Mouse (Mus musculus) megakaryocyte-erythroid progenitor cell, adult 5-6 weeks (primary cell): ENCODE data around the gene Olfr1212. TPM values are rescaled to one million over a fixed set of nuclear protein-coding genes. Genes with fewer than 3 reads are reported as not detected.

Source experiments
- ATAC-seq: replicated peaks from 2 replicates; pipeline ENCODE4 v1.8.0; 2016; ENCODE audit warnings: mild to moderate bottlenecking, inconsistent platforms; ENCODE audit not compliant: severe bottlenecking, poor library complexity, low FRiP score, low TSS enrichment
- total RNA-seq, 2 experiments: library from RNA; stranded (forward) in 1 of 2; stranded (reverse) in 1 of 2; fragments of 200-1000, 215-1000 nt in 1 of 2; fragments of >200 nt in 1 of 2; fragmentation: Nextera tagmentation in 1 of 2; gene quantifications; 2 replicates each; pipeline ENCODE4 v1.2.3; 2014 to 2017

Olfr1212 gene
- total RNA-seq (2014; fragmentation: Nextera tagmentation) (not detected in 2 replicates), total RNA-seq (2017) (not detected in 2 replicates)

DNA sequence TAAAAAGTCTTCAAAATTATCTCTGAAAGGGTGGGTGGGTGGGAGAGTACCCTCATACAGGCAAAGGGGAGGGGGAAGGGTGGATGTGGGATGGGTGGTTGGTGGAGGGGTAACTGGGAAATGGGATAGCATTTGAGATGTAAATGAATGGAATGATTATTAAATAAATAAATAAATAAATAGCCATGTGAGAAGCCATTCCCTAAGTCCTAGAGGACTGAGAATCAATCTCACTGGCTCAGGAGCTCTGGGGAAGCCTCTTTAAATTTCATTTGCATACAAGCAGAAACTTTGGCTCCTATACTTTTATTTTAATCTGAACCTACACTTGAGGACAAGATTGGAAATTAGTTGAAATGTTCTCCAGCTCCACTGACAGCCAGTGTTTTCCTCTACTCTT, at the start of gene Olfr1212:
Gene Olfr1212, plus strand, starts transcription at position 301 of the 400 bp plus-strand sequence.
- no peak for ATAC-seq

DNA sequence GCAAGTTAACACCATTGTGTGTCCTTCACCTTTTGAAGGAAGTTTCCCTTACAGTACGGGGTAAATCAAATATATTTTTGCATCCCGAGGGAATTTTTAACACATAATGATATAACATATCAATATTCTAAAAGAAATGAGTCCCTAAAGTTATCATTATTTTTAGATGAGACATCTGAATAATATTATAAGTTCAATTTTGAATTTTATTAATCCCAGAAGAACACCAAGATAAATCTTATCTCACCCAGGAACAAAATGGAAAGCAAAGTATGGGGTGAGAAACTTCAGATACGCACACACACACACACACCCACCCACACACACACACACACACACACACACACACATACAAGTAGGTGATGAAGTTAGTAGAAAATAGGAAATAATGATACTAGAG, 38.7 kb upstream of the Olfr1212 start, which contains the start of gene Olfr1209:
Gene Olfr1209, minus strand, starts transcription at position 101 of the 400 bp plus-strand sequence.
- ATAC-seq = no peak

DNA sequence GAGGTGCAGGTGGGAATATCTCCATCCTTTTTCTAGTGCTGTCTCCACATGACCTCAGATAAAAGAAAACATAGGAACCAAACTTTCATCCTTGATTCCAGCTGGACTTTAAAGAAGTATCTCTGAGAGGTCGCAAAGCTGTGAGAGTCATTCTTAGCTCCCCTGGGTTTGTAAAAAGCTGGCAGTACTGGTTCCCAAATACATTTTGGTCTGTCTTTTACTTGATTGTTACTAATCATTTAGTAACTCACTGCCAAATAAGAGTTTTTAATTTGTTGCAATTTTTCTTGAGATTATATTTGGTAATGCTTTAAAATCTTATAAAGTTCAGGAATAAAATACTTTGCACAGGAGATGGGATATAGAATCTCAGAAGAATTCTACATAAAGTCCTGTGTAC, 15.8 kb upstream of the Olfr1212 start, which contains the start of gene Olfr1211:
Gene Olfr1211, minus strand, starts transcription at position 101 of the 400 bp plus-strand sequence.
- no peak for ATAC-seq

DNA sequence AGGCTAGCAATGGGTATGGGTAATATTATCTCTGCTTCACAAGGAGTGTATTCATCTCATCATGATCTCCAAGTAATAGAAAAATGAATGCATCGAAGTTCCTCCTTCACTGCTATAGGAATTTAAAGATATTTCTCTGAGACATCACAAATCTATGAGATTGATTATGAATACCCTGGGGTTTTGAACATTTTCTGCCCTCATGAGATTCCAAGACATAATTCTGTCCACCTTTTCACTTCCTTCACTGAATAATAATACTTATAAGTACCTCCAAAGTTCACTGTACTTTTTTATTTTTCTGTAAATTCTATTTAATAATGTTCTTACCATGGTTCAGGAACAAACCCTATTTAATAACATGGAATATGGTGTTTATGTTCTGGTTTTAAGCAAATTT, 26.4 kb downstream of the Olfr1212 start, which contains the start of gene Gm13762:
Gene Gm13762, minus strand, starts transcription at position 101 of the 400 bp plus-strand sequence.
- ATAC-seq = no peak

DNA sequence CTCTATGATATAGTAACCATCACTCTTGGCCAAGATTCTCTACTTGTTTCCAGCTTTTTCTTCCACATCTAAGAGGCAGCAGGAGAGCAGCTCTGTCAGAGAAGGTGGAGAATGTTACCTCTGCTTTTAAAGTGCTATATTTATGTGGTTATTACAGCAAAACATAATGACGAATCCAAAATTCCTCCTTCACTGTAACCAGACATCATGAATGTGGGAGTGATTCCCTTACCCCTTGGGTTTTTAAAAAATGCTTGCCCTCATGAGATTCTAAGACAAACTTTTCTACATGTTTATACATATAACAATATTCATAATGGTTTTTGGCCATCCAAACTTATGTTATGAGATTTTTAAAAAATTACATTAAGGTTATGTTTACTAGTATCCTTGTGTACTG, 38.8 kb downstream of the Olfr1212 start, which contains the start of gene Olfr1214:
Gene Olfr1214, minus strand, starts transcription at position 101 of the 400 bp plus-strand sequence.
- no peak for ATAC-seq

DNA sequence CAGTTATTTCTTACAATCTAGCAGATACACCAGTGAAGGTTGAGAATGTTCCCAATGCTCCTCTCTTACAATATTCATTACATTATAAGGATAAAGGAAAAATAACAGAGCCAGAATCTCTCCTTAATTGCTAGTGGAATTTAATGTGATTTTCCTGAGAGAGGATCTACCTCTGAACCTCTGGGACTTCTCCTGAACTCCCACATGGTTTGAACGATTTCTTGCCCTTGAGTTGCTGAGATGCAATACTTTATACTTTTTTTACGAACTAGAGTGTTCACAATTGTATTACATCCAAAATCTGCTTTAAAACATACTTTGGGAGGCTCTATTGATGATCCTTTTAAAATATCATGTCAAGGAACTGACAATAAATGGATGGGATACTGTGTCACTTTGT, 53.1 kb downstream of the Olfr1212 start, which contains the start of gene Olfr1215:
Gene Olfr1215, minus strand, starts transcription at position 101 of the 400 bp plus-strand sequence.
- no peak for ATAC-seq

Other genes with a start within 250 kb of the Olfr1212 start
- not detected in 2 replicates for gene Olfr1196, start 249.4 kb upstream of the Olfr1212 start, total RNA-seq (2014; fragmentation: Nextera tagmentation)
- not detected in 2 replicates for gene Olfr1196, start 249.4 kb upstream of the Olfr1212 start, total RNA-seq (2017)
- not detected in 2 replicates for gene Olfr1197, start 221.6 kb upstream of the Olfr1212 start, total RNA-seq (2014; fragmentation: Nextera tagmentation)
- not detected in 2 replicates for gene Olfr1197, start 221.6 kb upstream of the Olfr1212 start, total RNA-seq (2017)
- not detected in 2 replicates for gene Olfr1198, start 202.6 kb upstream of the Olfr1212 start, total RNA-seq (2014; fragmentation: Nextera tagmentation)
- gene Olfr1198, start 202.6 kb upstream of the Olfr1212 start, total RNA-seq (2017) = not detected in 2 replicates
- gene Olfr1199, start 193.5 kb upstream of the Olfr1212 start, total RNA-seq (2014; fragmentation: Nextera tagmentation) = not detected in 2 replicates
- not detected in 2 replicates for gene Olfr1199, start 193.5 kb upstream of the Olfr1212 start, total RNA-seq (2017)
- gene Olfr1200, start 183.5 kb upstream of the Olfr1212 start, total RNA-seq (2014; fragmentation: Nextera tagmentation) = not detected in 2 replicates
- gene Olfr1200, start 183.5 kb upstream of the Olfr1212 start, total RNA-seq (2017) = not detected in 2 replicates
- gene Olfr1201, start 160.9 kb upstream of the Olfr1212 start, total RNA-seq (2014; fragmentation: Nextera tagmentation) = not detected in 2 replicates
- gene Olfr1201, start 160.9 kb upstream of the Olfr1212 start, total RNA-seq (2017) = not detected in 2 replicates
- not detected in 2 replicates for gene Olfr1202, start 139.5 kb upstream of the Olfr1212 start, total RNA-seq (2014; fragmentation: Nextera tagmentation)
- not detected in 2 replicates for gene Olfr1202, start 139.5 kb upstream of the Olfr1212 start, total RNA-seq (2017)
- not detected in 2 replicates for gene Olfr1205, start 124.2 kb upstream of the Olfr1212 start, total RNA-seq (2014; fragmentation: Nextera tagmentation)
- gene Olfr1205, start 124.2 kb upstream of the Olfr1212 start, total RNA-seq (2017) = not detected in 2 replicates
- not detected in 2 replicates for gene Olfr1204, start 104.7 kb upstream of the Olfr1212 start, total RNA-seq (2014; fragmentation: Nextera tagmentation)
- not detected in 2 replicates for gene Olfr1204, start 104.7 kb upstream of the Olfr1212 start, total RNA-seq (2017)
- not detected in 2 replicates for gene Olfr1206, start 90.7 kb upstream of the Olfr1212 start, total RNA-seq (2014; fragmentation: Nextera tagmentation)
- not detected in 2 replicates for gene Olfr1206, start 90.7 kb upstream of the Olfr1212 start, total RNA-seq (2017)
- gene Olfr1208, start 51.7 kb upstream of the Olfr1212 start, total RNA-seq (2014; fragmentation: Nextera tagmentation) = not detected in 2 replicates
- gene Olfr1208, start 51.7 kb upstream of the Olfr1212 start, total RNA-seq (2017) = not detected in 2 replicates
- not detected in 2 replicates for gene Olfr1209, start 38.8 kb upstream of the Olfr1212 start, total RNA-seq (2014; fragmentation: Nextera tagmentation)
- not detected in 2 replicates for gene Olfr1209, start 38.8 kb upstream of the Olfr1212 start, total RNA-seq (2017)
- gene Olfr1211, start 15.9 kb upstream of the Olfr1212 start, total RNA-seq (2014; fragmentation: Nextera tagmentation) = not detected in 2 replicates
- gene Olfr1211, start 15.9 kb upstream of the Olfr1212 start, total RNA-seq (2017) = not detected in 2 replicates
- not detected in 2 replicates for gene Gm13762, start 26.3 kb downstream of the Olfr1212 start, total RNA-seq (2014; fragmentation: Nextera tagmentation)
- not detected in 2 replicates for gene Gm13762, start 26.3 kb downstream of the Olfr1212 start, total RNA-seq (2017)
- gene Olfr1214, start 38.7 kb downstream of the Olfr1212 start, total RNA-seq (2014; fragmentation: Nextera tagmentation) = not detected in 2 replicates
- not detected in 2 replicates for gene Olfr1214, start 38.7 kb downstream of the Olfr1212 start, total RNA-seq (2017)
- not detected in 2 replicates for gene Olfr1215, start 53.0 kb downstream of the Olfr1212 start, total RNA-seq (2014; fragmentation: Nextera tagmentation)
- not detected in 2 replicates for gene Olfr1215, start 53.0 kb downstream of the Olfr1212 start, total RNA-seq (2017)
- not detected in 2 replicates for gene Olfr1216, start 64.4 kb downstream of the Olfr1212 start, total RNA-seq (2014; fragmentation: Nextera tagmentation)
- gene Olfr1216, start 64.4 kb downstream of the Olfr1212 start, total RNA-seq (2017) = not detected in 2 replicates
- gene Olfr1217, start 78.1 kb downstream of the Olfr1212 start, total RNA-seq (2014; fragmentation: Nextera tagmentation) = not detected in 2 replicates
- gene Olfr1217, start 78.1 kb downstream of the Olfr1212 start, total RNA-seq (2017) = not detected in 2 replicates
- not detected in 2 replicates for gene Olfr1218, start 107.2 kb downstream of the Olfr1212 start, total RNA-seq (2014; fragmentation: Nextera tagmentation)
- gene Olfr1218, start 107.2 kb downstream of the Olfr1212 start, total RNA-seq (2017) = not detected in 2 replicates
- gene Olfr1219, start 129.5 kb downstream of the Olfr1212 start, total RNA-seq (2014; fragmentation: Nextera tagmentation) = not detected in 2 replicates
- gene Olfr1219, start 129.5 kb downstream of the Olfr1212 start, total RNA-seq (2017) = not detected in 2 replicates
- not detected in 2 replicates for gene Olfr1220, start 152.9 kb downstream of the Olfr1212 start, total RNA-seq (2014; fragmentation: Nextera tagmentation)
- gene Olfr1220, start 152.9 kb downstream of the Olfr1212 start, total RNA-seq (2017) = not detected in 2 replicates
- not detected in 2 replicates for gene Olfr1221, start 163.3 kb downstream of the Olfr1212 start, total RNA-seq (2014; fragmentation: Nextera tagmentation)
- gene Olfr1221, start 163.3 kb downstream of the Olfr1212 start, total RNA-seq (2017) = not detected in 2 replicates
- not detected in 2 replicates for gene Olfr1222, start 179.1 kb downstream of the Olfr1212 start, total RNA-seq (2014; fragmentation: Nextera tagmentation)
- gene Olfr1222, start 179.1 kb downstream of the Olfr1212 start, total RNA-seq (2017) = not detected in 2 replicates
- not detected in 2 replicates for gene Olfr1223, start 197.6 kb downstream of the Olfr1212 start, total RNA-seq (2014; fragmentation: Nextera tagmentation)
- gene Olfr1223, start 197.6 kb downstream of the Olfr1212 start, total RNA-seq (2017) = not detected in 2 replicates
- gene Olfr1224-ps1, start 210.1 kb downstream of the Olfr1212 start, total RNA-seq (2014; fragmentation: Nextera tagmentation) = not detected in 2 replicates
- gene Olfr1224-ps1, start 210.1 kb downstream of the Olfr1212 start, total RNA-seq (2017) = not detected in 2 replicates
- gene Olfr1225, start 220.7 kb downstream of the Olfr1212 start, total RNA-seq (2014; fragmentation: Nextera tagmentation) = not detected in 2 replicates
- gene Olfr1225, start 220.7 kb downstream of the Olfr1212 start, total RNA-seq (2017) = not detected in 2 replicates
- not detected in 2 replicates for gene Olfr1226, start 246.1 kb downstream of the Olfr1212 start, total RNA-seq (2014; fragmentation: Nextera tagmentation)
- not detected in 2 replicates for gene Olfr1226, start 246.1 kb downstream of the Olfr1212 start, total RNA-seq (2017)